Mouse (Mus musculus): ENCODE measurements around the gene Glyatl3. TPM values are rescaled to one million over a fixed set of nuclear protein-coding genes. Genes with fewer than 3 reads are reported as not detected.

The Glyatl3 gene
- not detected for polyA plus RNA-seq (2014; fragmentation: Illumina TruSeq; extraction: RNeasy Lipid Tissue Mini Kit (QIAGEN cat#74804); ENCODE audit: low read depth, low replicate concordance)

DNA sequence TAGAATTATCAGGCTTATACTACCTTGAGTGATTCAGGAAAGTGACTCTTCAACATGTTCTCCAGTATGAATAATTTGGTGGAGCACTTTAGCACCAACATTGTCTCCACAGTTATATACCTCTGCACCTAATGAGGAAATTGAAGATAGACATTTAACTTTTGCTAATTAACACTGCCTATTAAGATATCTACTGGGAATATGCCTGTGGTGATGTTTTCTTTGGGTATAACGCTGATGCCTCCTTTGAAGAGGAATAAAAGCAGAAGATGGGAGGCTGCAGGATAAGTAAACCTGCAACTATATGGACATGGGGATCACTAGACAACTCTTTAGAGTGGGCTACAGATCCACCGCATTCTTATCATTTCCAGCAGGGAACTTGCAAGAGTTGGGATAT is at the start of gene Glyatl3:
TSS of gene Glyatl3 (minus strand) at position 101 of the 400 bp plus-strand sequence.

GRCm38 (mm10) chr17:40934420-40935231 is 20.5 kb upstream of the Glyatl3 start, which contains the start of the genes Mut and Cenpq:
Gene Mut, plus strand, starts transcription at chr17:40934685.
Gene Cenpq, minus strand, starts transcription at chr17:40935047.

GRCm38 (mm10) chr17:40879924-40880691 is 34.0 kb downstream of the Glyatl3 start, which contains the start of gene 9130008F23Rik:
Gene 9130008F23Rik, minus strand, starts transcription at chr17:40880559.

Other genes with a start within 250 kb of the Glyatl3 start
- not detected for gene Esp1, start 187.2 kb downstream of the Glyatl3 start, polyA plus RNA-seq (2014; fragmentation: Illumina TruSeq; extraction: RNeasy Lipid Tissue Mini Kit (QIAGEN cat#74804); ENCODE audit: low read depth, low replicate concordance)
- 2.1 TPM for gene Crisp2, start 107.3 kb downstream of the Glyatl3 start, polyA plus RNA-seq (2014; fragmentation: Illumina TruSeq; extraction: RNeasy Lipid Tissue Mini Kit (QIAGEN cat#74804); ENCODE audit: low read depth, low replicate concordance)
- not detected for gene Rhag, start 103.2 kb downstream of the Glyatl3 start, polyA plus RNA-seq (2014; fragmentation: Illumina TruSeq; extraction: RNeasy Lipid Tissue Mini Kit (QIAGEN cat#74804); ENCODE audit: low read depth, low replicate concordance)
- gene 9130008F23Rik, start 33.8 kb downstream of the Glyatl3 start, polyA plus RNA-seq (2014; fragmentation: Illumina TruSeq; extraction: RNeasy Lipid Tissue Mini Kit (QIAGEN cat#74804); ENCODE audit: low read depth, low replicate concordance) = 0.24 TPM
- gene Mut, start 20.3 kb upstream of the Glyatl3 start, polyA plus RNA-seq (2014; fragmentation: Illumina TruSeq; extraction: RNeasy Lipid Tissue Mini Kit (QIAGEN cat#74804); ENCODE audit: low read depth, low replicate concordance) = 229 TPM
- gene Cenpq, start 20.7 kb upstream of the Glyatl3 start, polyA plus RNA-seq (2014; fragmentation: Illumina TruSeq; extraction: RNeasy Lipid Tissue Mini Kit (QIAGEN cat#74804); ENCODE audit: low read depth, low replicate concordance) = 8.4 TPM